Mouse (Mus musculus) cerebellum, postnatal 4 days (tissue): Measurements from ENCODE around the gene Acvr1.

Experiments
- DNase-seq, 2 experiments: peaks; one replicate each; pipeline ENCODE4 v3.0.0; 2022; ENCODE audit warnings: low spot score in 2 of 2, mixed read lengths in 1 of 2

The Acvr1 gene

GRCm38 (mm10) chr2:58415037-58415436 lies 151.9 kb downstream of the Acvr1 start:
- DNase-seq = no peak

DNA sequence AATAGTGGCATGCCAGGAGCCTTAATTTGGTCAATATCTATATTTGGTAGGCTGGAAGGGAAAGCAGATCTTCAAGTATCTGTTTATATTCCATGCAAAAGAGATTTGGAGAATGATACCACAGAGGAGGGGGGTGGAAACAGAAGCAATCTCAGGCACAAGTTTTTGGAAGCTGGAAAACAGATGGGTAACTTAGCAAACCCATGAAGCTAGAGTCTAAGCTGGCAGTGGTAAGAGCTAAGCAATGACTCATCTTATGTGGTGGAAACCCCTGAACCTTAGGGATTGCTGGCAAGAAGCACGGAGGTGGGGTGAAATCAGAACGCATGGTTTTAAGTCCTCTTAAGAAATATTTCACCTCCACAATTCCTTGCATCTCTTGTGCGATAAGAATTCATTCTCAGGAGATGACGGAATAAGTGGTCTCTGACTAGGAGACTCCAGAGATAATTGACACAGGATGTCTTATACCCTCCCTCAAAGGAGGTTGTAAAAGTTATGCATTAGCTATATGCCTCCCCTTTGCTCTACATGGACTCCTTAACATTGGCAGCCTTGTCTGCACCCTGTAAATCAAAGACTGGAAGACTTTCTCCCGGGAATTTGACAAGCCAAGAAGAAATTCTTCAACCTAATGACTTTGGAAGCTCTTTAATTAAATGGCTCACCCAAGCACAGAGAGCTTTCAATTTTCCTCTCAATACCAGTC lies 157.9 kb downstream of the Acvr1 start:
- no peak for DNase-seq

- DNase-seq = no peak
These were observed 163.5 kb downstream of the Acvr1 start for GRCm38 (mm10) chr2:58403481-58403880.

DNA sequence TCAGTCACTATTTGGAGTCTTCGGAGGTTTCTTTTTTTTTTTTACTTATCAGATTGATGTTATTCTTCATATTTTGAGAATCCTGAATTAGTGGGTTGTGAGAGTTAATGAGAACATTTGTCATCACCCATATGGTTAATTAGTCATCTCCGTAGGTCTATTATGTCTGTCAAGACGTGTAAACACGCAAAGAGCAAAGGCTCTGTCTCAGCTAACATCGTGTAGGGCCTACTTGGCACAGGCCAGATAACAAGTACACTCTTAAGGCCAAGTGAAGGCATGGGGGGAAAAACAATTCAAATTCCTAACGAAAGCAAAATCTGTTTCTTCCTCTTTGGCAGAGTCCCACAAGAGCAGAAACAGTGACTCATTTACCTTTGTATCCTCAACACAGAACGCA lies 178.4 kb downstream of the Acvr1 start:
- DNase-seq = no peak

DNA sequence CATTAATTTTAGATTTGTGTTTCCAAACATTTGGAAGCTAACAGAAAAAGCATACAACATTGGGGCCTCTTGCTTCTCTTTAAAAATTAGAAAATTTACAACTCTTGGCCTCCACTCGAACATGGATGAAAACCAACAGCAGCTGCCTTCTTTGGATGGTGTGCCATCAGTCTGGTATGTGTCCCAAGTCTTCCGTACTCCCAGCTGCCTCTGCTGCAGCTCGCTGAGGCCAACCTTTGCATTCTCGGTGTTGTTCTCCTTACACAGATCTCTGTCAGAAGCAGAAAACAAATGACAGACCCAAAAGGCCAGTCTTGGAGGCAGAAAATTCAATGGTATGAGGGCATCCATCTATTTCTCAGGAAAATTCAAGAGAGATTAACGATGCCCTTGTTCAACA lies 186.9 kb downstream of the Acvr1 start:
- DNase-seq = no peak

GRCm38 (mm10) chr2:58379475-58379874 lies 187.5 kb downstream of the Acvr1 start:
- no peak for DNase-seq

- no peak for DNase-seq
These were observed 189.4 kb downstream of the Acvr1 start for GRCm38 (mm10) chr2:58377417-58378130.

DNA sequence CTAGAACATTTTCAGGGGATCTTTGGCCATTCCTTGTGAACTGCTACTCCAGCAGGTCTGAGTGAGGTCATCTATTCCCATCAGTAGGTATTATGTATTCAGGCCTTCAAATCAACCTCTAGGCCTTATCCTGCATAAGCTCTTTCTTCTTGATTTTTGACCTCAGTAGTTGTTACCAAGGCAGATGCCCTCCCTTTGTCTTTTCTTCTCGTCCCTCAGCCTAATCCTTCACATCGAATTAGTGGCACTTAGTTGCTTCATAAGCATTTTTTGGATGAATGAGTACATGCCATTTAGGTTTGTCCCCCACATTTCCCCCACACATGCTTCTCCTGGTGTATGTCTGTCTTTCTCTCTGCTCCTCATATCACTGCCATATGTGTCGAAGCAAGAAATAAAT lies 200.8 kb downstream of the Acvr1 start:
- DNase-seq = no peak

- DNase-seq = no peak
These were observed 205.5 kb downstream of the Acvr1 start for GRCm38 (mm10) chr2:58361361-58362046.

GRCm38 (mm10) chr2:58358132-58358460 lies 208.9 kb downstream of the Acvr1 start:
- DNase-seq = no peak

- DNase-seq = peak in 1 of 2 experiments; percentile 8
These were observed 209.4 kb downstream of the Acvr1 start, which contains the start of gene Acvr1c for GRCm38 (mm10) chr2:58357414-58358131. TSS of gene Acvr1c (minus strand) at chr2:58357895.

- DNase-seq = no peak
These were observed 209.9 kb downstream of the Acvr1 start for GRCm38 (mm10) chr2:58357068-58357413.

GRCm38 (mm10) chr2:58354389-58354788 lies 212.6 kb downstream of the Acvr1 start:
- no peak for DNase-seq

DNA sequence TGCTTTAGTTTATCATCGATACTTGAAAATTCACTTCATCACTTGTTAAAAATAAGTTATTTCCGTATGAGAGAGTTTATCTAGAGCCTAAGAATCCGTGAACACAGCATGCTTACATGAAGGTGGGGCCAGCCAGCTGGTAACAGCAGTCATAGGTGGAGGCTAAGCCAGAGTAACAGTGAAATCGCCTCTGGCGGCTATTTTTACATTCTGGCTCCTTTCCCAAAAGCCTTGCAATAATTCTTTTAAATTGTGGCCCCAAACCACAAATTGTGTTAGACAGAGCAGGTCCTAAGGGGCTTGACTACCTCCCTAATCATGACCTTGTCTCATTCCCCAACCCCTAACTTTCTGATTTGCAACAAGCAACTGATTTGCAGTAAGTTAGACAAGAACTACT lies 214.1 kb downstream of the Acvr1 start:
- DNase-seq = no peak

GRCm38 (mm10) chr2:58350657-58351056 lies 216.3 kb downstream of the Acvr1 start:
- no peak for DNase-seq
